Mouse (Mus musculus): ENCODE results near the gene Clca4b. TPM values are rescaled to one million over a fixed set of nuclear protein-coding genes. Genes with fewer than 3 reads are reported as not detected.
"Not testable (repeated sequence)": the region's sequence is repeated elsewhere in the genome, so short reads cannot be mapped to it uniquely, and the experiment has no call there.

Clca4b gene
- polyA plus RNA-seq, 1 experiment from 2014 or later, result not detected

- WGBS, result 18% methylated on average over 5 of the region's 5 CpGs
- not testable (repeated sequence) for ATAC-seq (ENCODE audit: insufficient read depth, low FRiP score, low TSS enrichment); H3K27ac ChIP-seq (ENCODE audit: low read depth, low read length); H3K27me3 ChIP-seq (ENCODE audit: control insufficient read depth, insufficient read depth, low read length); H3K4me1 ChIP-seq (ENCODE audit: control insufficient read depth, insufficient read depth, low read length); H3K9me3 ChIP-seq (ENCODE audit: control insufficient read depth, low read length); H3K4me3 ChIP-seq (ENCODE audit: low read depth, low read length); DNase-seq (ENCODE audit: low spot score); H3K4me2 ChIP-seq (ENCODE audit: low read depth); H3K9ac ChIP-seq (ENCODE audit: low read length); H3K36me3 ChIP-seq (ENCODE audit: control insufficient read depth, insufficient read depth, low read length)
These were observed 15.0 kb upstream of the Clca4b start for GRCm38 (mm10) chr3:144947376-144947775.

- not testable (repeated sequence) for DNase-seq (ENCODE audit: low spot score); H3K9me3 ChIP-seq (ENCODE audit: control insufficient read depth, low read length); H3K27ac ChIP-seq (ENCODE audit: low read depth, low read length); H3K27me3 ChIP-seq (ENCODE audit: control insufficient read depth, insufficient read depth, low read length); H3K4me2 ChIP-seq (ENCODE audit: low read depth); H3K4me3 ChIP-seq (ENCODE audit: low read depth, low read length); H3K36me3 ChIP-seq (ENCODE audit: control insufficient read depth, insufficient read depth, low read length); H3K9ac ChIP-seq (ENCODE audit: low read length); H3K4me1 ChIP-seq (ENCODE audit: control insufficient read depth, insufficient read depth, low read length)
- peak; percentile 41; the same call in 1 of the 2 replicates for ATAC-seq (ENCODE audit: insufficient read depth, low FRiP score, low TSS enrichment)
These were observed 1.3 kb upstream of the Clca4b start for GRCm38 (mm10) chr3:144933625-144934024.

- no peak overlapping the region for H3K4me3 ChIP-seq (ENCODE audit: low read depth, low read length)
- no peak for DNase-seq (ENCODE audit: low spot score)
- 89% methylated on average over 1 of the region's 1 CpGs for WGBS
- ATAC-seq (ENCODE audit: insufficient read depth, low FRiP score, low TSS enrichment), result no peak
- no peak overlapping the region for H3K4me2 ChIP-seq (ENCODE audit: low read depth)
- no peaks in the 10 kb centered on the region for H3K27me3 ChIP-seq (ENCODE audit: control insufficient read depth, insufficient read depth, low read length)
- no peaks in the 10 kb centered on the region for H3K36me3 ChIP-seq (ENCODE audit: control insufficient read depth, insufficient read depth, low read length)
- H3K4me1 ChIP-seq (ENCODE audit: control insufficient read depth, insufficient read depth, low read length), result no peaks in the 10 kb centered on the region
- no peaks in the 10 kb centered on the region for H3K9me3 ChIP-seq (ENCODE audit: control insufficient read depth, low read length)
- H3K27ac ChIP-seq (ENCODE audit: low read depth, low read length), result no peak overlapping the region
- no peak overlapping the region for H3K9ac ChIP-seq (ENCODE audit: low read length)
These were observed 722 bp upstream of the Clca4b start for GRCm38 (mm10) chr3:144933011-144933491.

- 92% methylated on average over 2 of the region's 2 CpGs for WGBS
- no peak overlapping the region for H3K4me2 ChIP-seq (ENCODE audit: low read depth)
- no peaks in the 10 kb centered on the region for H3K36me3 ChIP-seq (ENCODE audit: control insufficient read depth, insufficient read depth, low read length)
- H3K4me1 ChIP-seq (ENCODE audit: control insufficient read depth, insufficient read depth, low read length), result no peaks in the 10 kb centered on the region
- H3K27ac ChIP-seq (ENCODE audit: low read depth, low read length), result no peak overlapping the region
- ATAC-seq (ENCODE audit: insufficient read depth, low FRiP score, low TSS enrichment) (no peak), DNase-seq (ENCODE audit: low spot score) (no peak)
- no peak overlapping the region for H3K9ac ChIP-seq (ENCODE audit: low read length)
- H3K4me3 ChIP-seq (ENCODE audit: low read depth, low read length), result no peak overlapping the region
- H3K27me3 ChIP-seq (ENCODE audit: control insufficient read depth, insufficient read depth, low read length), result no peaks in the 10 kb centered on the region
- no peaks in the 10 kb centered on the region for H3K9me3 ChIP-seq (ENCODE audit: control insufficient read depth, low read length)
These were observed 18.3 kb downstream of the Clca4b start for GRCm38 (mm10) chr3:144914014-144914413.

- no peak overlapping the region for H3K4me3 ChIP-seq (ENCODE audit: low read depth, low read length)
- H3K9me3 ChIP-seq (ENCODE audit: control insufficient read depth, low read length), result no peaks in the 10 kb centered on the region
- ATAC-seq (ENCODE audit: insufficient read depth, low FRiP score, low TSS enrichment) (no peak), DNase-seq (ENCODE audit: low spot score) (no peak)
- 88% methylated on average over 2 of the region's 2 CpGs for WGBS
- H3K27me3 ChIP-seq (ENCODE audit: control insufficient read depth, insufficient read depth, low read length), result no peaks in the 10 kb centered on the region
- no peak overlapping the region for H3K4me2 ChIP-seq (ENCODE audit: low read depth)
- no peak overlapping the region for H3K9ac ChIP-seq (ENCODE audit: low read length)
- H3K27ac ChIP-seq (ENCODE audit: low read depth, low read length), result no peak overlapping the region
- H3K4me1 ChIP-seq (ENCODE audit: control insufficient read depth, insufficient read depth, low read length), result no peaks in the 10 kb centered on the region
- H3K36me3 ChIP-seq (ENCODE audit: control insufficient read depth, insufficient read depth, low read length), result no peaks in the 10 kb centered on the region
These were observed 35.2 kb downstream of the Clca4b start for GRCm38 (mm10) chr3:144897042-144897678.

GRCm38 (mm10) chr3:144890246-144890758 is 42.0 kb downstream of the Clca4b start:
- DNase-seq (ENCODE audit: low spot score) (no peak), ATAC-seq (ENCODE audit: insufficient read depth, low FRiP score, low TSS enrichment) (no peak)
- Histone ChIP-seq H3K4me3 (ENCODE audit: low read depth, low read length) (no peak overlapping the region), H3K9ac (ENCODE audit: low read length) (no peak overlapping the region), H3K4me2 (ENCODE audit: low read depth) (no peak overlapping the region), H3K36me3 (ENCODE audit: control insufficient read depth, insufficient read depth, low read length) (no peaks in the 10 kb centered on the region), H3K4me1 (ENCODE audit: control insufficient read depth, insufficient read depth, low read length) (no peaks in the 10 kb centered on the region), H3K27ac (ENCODE audit: low read depth, low read length) (no peak overlapping the region), H3K27me3 (ENCODE audit: control insufficient read depth, insufficient read depth, low read length) (no peaks in the 10 kb centered on the region), H3K9me3 (ENCODE audit: control insufficient read depth, low read length) (no peaks in the 10 kb centered on the region)
- 65% methylated on average over 2 of the region's 2 CpGs for WGBS

GRCm38 (mm10) chr3:144886957-144887356 is 45.4 kb downstream of the Clca4b start:
- no peak for ATAC-seq (ENCODE audit: insufficient read depth, low FRiP score, low TSS enrichment)
- Histone ChIP-seq H3K27me3 (ENCODE audit: control insufficient read depth, insufficient read depth, low read length) (no peaks in the 10 kb centered on the region), H3K27ac (ENCODE audit: low read depth, low read length) (no peak overlapping the region), H3K9ac (ENCODE audit: low read length) (no peak overlapping the region), H3K36me3 (ENCODE audit: control insufficient read depth, insufficient read depth, low read length) (no peaks in the 10 kb centered on the region), H3K4me2 (ENCODE audit: low read depth) (no peak overlapping the region), H3K9me3 (ENCODE audit: control insufficient read depth, low read length) (no peaks in the 10 kb centered on the region), H3K4me3 (ENCODE audit: low read depth, low read length) (no peak overlapping the region), H3K4me1 (ENCODE audit: control insufficient read depth, insufficient read depth, low read length) (no peaks in the 10 kb centered on the region)
- no peak for DNase-seq (ENCODE audit: low spot score)

GRCm38 (mm10) chr3:144872012-144872411 is 60.3 kb downstream of the Clca4b start:
- not testable (repeated sequence) for ATAC-seq (ENCODE audit: insufficient read depth, low FRiP score, low TSS enrichment); H3K27ac ChIP-seq (ENCODE audit: low read depth, low read length); H3K9ac ChIP-seq (ENCODE audit: low read length); H3K27me3 ChIP-seq (ENCODE audit: control insufficient read depth, insufficient read depth, low read length); H3K4me1 ChIP-seq (ENCODE audit: control insufficient read depth, insufficient read depth, low read length); H3K4me2 ChIP-seq (ENCODE audit: low read depth); H3K36me3 ChIP-seq (ENCODE audit: control insufficient read depth, insufficient read depth, low read length); H3K4me3 ChIP-seq (ENCODE audit: low read depth, low read length); DNase-seq (ENCODE audit: low spot score); H3K9me3 ChIP-seq (ENCODE audit: control insufficient read depth, low read length)
- 59% methylated on average over 4 of the region's 4 CpGs for WGBS
